ENCODE assay signal across 9 mouse cellular contexts in genomic region chrX:42373794-42374398, GRCm38 (mm10).
A peak's percentile ranks its signal among the peaks of the same experiment; 100 is the strongest.
DNase-seq lines count a peak whose midpoint lies in the region; ATAC-seq and TF ChIP-seq lines count a peak whose summit lies in the region.
"Had no signal": no experiment of that assay in that cellular context is flagged by ENCODE, and none has a peak within 500 bp of the region (broad histone marks: within the 10 kb centered on the region; RNA-seq: fewer than 3 reads in every experiment).

No protein-coding gene starts in this region.

- H3K4me3 ChIP-seq in intestine, embryonic 16.5 days (ENCODE audit: low read length) = no peak overlapping the region
- no peak overlapping the region for H3K4me3 ChIP-seq in intestine, embryonic 15.5 days (replicated peaks)
- no peak overlapping the region for H3K4me3 ChIP-seq in midbrain, embryonic 16.5 days (ENCODE audit: low read depth, low read length)
- H3K4me3 ChIP-seq in thymus, adult 2 months (ENCODE audit: control insufficient read depth, insufficient read depth, low read length) = no peak overlapping the region
- H3K4me3 ChIP-seq: forebrain, embryonic 12.5 days had no signal

- H3K4me1 ChIP-seq in intestine, embryonic 16.5 days (ENCODE audit: control insufficient read depth, insufficient read depth, low read length) = no peaks in the 10 kb centered on the region
- no peaks in the 10 kb centered on the region for H3K4me1 ChIP-seq in intestine, embryonic 15.5 days (replicated peaks)
- H3K4me1 ChIP-seq in midbrain, embryonic 16.5 days (ENCODE audit: control insufficient read depth, insufficient read depth, low read length) = no peaks in the 10 kb centered on the region
- no peaks in the 10 kb centered on the region for H3K4me1 ChIP-seq in thymus, adult 2 months (replicated peaks; ENCODE audit: control insufficient read depth, insufficient read depth, low read length)
- H3K4me1 ChIP-seq: forebrain, embryonic 12.5 days had no signal

- H3K36me3 ChIP-seq in intestine, embryonic 16.5 days (ENCODE audit: control insufficient read depth, insufficient read depth, low read length) = no peaks in the 10 kb centered on the region
- no peaks in the 10 kb centered on the region for H3K36me3 ChIP-seq in intestine, embryonic 15.5 days
- no peaks in the 10 kb centered on the region for H3K36me3 ChIP-seq in midbrain, embryonic 16.5 days (ENCODE audit: control insufficient read depth, insufficient read depth, low read length)
- no peaks in the 10 kb centered on the region for H3K36me3 ChIP-seq in thymus, adult 2 months (ENCODE audit: control insufficient read depth, insufficient read depth, low read length)
- H3K36me3 ChIP-seq: forebrain, embryonic 12.5 days had no signal

- no peak overlapping the region for H3K9ac ChIP-seq in intestine, embryonic 16.5 days (ENCODE audit: low read depth, low read length)
- no peak overlapping the region for H3K9ac ChIP-seq in intestine, embryonic 15.5 days
- H3K9ac ChIP-seq in midbrain, embryonic 16.5 days (ENCODE audit: low read depth, low read length) = no peak overlapping the region
- H3K9ac ChIP-seq: forebrain, embryonic 12.5 days had no signal

- TF ChIP-seq POLR2A in thymus, adult 2 months (IDR thresholded peaks at IDR 0.05; ENCODE audit: control insufficient read depth, extremely low read depth, insufficient read depth, low read length, poor library complexity) = no peak

- H3K27ac ChIP-seq in intestine, embryonic 16.5 days (ENCODE audit: low read length) = no peak overlapping the region
- no peak overlapping the region for H3K27ac ChIP-seq in intestine, embryonic 15.5 days
- H3K27ac ChIP-seq in midbrain, embryonic 16.5 days (ENCODE audit: low read length) = no peak overlapping the region
- no peak overlapping the region for H3K27ac ChIP-seq in thymus, adult 2 months (ENCODE audit: control insufficient read depth, insufficient read depth, low read length)
- H3K27ac ChIP-seq: forebrain, embryonic 12.5 days had no signal

- 58% methylated on average over 3 of the region's 3 CpGs for WGBS in intestine, embryonic 16.5 days
- WGBS in intestine, embryonic 15.5 days = 52% methylated on average over 3 of the region's 3 CpGs
- WGBS in midbrain, embryonic 16.5 days = 64% methylated on average over 3 of the region's 3 CpGs
- WGBS in thymus, adult 2 months = 94% methylated on average over 3 of the region's 3 CpGs

- 0 out of 2 replicates have a peak, but pooled peaks have one; percentile 42 for ATAC-seq in intestine, embryonic 16.5 days
- ATAC-seq in intestine, embryonic 15.5 days = no peak
- ATAC-seq in midbrain, embryonic 16.5 days = no peak

- H3K27me3 ChIP-seq in intestine, embryonic 16.5 days (replicated peaks; ENCODE audit: control insufficient read depth, insufficient read depth, low read length) = no peaks in the 10 kb centered on the region
- no peaks in the 10 kb centered on the region for H3K27me3 ChIP-seq in intestine, embryonic 15.5 days (replicated peaks)
- H3K27me3 ChIP-seq in midbrain, embryonic 16.5 days (ENCODE audit: control insufficient read depth, insufficient read depth, low read depth, low read length) = no peaks in the 10 kb centered on the region
- H3K27me3 ChIP-seq in thymus, adult 2 months (ENCODE audit: control insufficient read depth, insufficient read depth, low read length) = no peaks in the 10 kb centered on the region
- H3K27me3 ChIP-seq: forebrain, embryonic 12.5 days had no signal

- DNase-seq in brain, adult 2 months (ENCODE audit: low read depth, low spot score) = peak; percentile 41
- peak; percentile 45 for DNase-seq in heart, adult 8-10 months (ENCODE audit: low spot score)
- peak; percentile 58 for DNase-seq in lung, postnatal 10 days
- no peak for DNase-seq in cerebellum, postnatal 36 days
- DNase-seq in thymus, adult 2 months = no peak

- no peak overlapping the region for H3K4me2 ChIP-seq in intestine, embryonic 16.5 days (ENCODE audit: low read depth, low read length)
- H3K4me2 ChIP-seq in intestine, embryonic 15.5 days (replicated peaks) = no peak overlapping the region
- no peak overlapping the region for H3K4me2 ChIP-seq in midbrain, embryonic 16.5 days (ENCODE audit: low read length)
- H3K4me2 ChIP-seq: forebrain, embryonic 12.5 days had no signal

- TF ChIP-seq CTCF in thymus, adult 2 months (IDR thresholded peaks at IDR 0.05; ENCODE audit: borderline replicate concordance, control insufficient read depth, extremely low read depth, insufficient read depth, low read length, poor library complexity) = no peak

- no peaks in the 10 kb centered on the region for H3K9me3 ChIP-seq in intestine, embryonic 16.5 days (ENCODE audit: control insufficient read depth, low read length)
- no peaks in the 10 kb centered on the region for H3K9me3 ChIP-seq in intestine, embryonic 15.5 days
- H3K9me3 ChIP-seq in midbrain, embryonic 16.5 days (replicated peaks; ENCODE audit: control insufficient read depth, low read length, poor library complexity, severe bottlenecking) = no peaks in the 10 kb centered on the region
- H3K9me3 ChIP-seq: forebrain, embryonic 12.5 days had no signal

Comparison
In these comparisons a context has a peak if more than half of its experiments do, and no peak if none do; other contexts are left out.
1. DNase-seq: peak in brain, adult 2 months (single experiment), heart, adult 8-10 months (single experiment) and lung, postnatal 10 days (single experiment); none in cerebellum, postnatal 36 days (0 of 2) and thymus, adult 2 months (single experiment).